Mouse (Mus musculus) mouse embryonic stem cell (cell line): ENCODE results near the gene Trp73.

ENCODE experiments used
- in situ Hi-C, 2 experiments: fragments of 300-500 bp; cut with MboI; formaldehyde crosslinking; loops; 1 replicate in 1 of 2; 3 replicates in 1 of 2; pipeline ENCODE4 v1.14.3; 2019 to 2020; ENCODE audit warnings: low sequenced_read_pairs in 2 of 2, low pct_unique_long_range_greater_than_20kb in 1 of 2, mixed read lengths in 1 of 2; ENCODE audit not compliant: unreplicated experiment in 1 of 2

Trp73 gene

DNA sequence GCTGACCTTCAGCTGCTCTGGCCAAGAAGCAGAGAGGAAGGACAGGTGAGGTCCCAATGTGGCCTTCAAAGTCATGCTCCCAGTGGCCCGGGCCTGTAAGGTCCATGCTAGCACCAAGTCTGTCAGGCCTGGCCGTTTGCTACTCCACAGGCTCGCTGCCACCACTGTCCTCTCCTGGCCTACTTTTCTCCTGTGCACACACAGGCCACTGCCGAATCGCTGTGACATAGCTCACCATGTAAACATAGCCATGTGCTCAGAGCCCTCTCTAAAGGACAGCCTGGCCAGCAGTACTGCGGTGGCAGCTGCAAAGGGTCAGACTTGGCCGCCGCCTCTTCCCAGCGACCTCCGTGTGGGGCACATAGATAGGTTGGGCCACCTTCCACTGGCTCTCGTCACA, 14.1 kb upstream of the Trp73 start:
- in situ Hi-C loops: no loop called here

DNA sequence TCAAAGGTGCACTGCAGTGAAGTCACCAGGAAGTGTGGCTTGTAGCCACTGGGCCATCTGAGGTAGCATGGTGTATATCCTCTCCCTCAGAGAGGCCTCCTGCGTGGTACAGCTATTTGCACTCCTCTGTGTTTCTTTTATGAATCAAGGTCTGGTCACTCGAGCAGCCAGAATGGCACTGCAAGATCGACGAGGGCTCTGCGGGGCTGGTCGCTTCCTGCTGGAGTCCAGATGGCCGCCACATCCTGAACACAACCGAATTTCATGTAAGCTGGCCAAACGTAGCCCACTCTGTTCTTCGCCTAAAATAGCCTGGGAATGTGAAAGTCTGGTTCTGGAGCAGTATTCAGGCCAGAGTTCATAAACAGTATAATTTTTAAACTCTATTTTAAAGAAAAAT, 6.3 kb upstream of the Trp73 start:
- in situ Hi-C loops: no loop called here

DNA sequence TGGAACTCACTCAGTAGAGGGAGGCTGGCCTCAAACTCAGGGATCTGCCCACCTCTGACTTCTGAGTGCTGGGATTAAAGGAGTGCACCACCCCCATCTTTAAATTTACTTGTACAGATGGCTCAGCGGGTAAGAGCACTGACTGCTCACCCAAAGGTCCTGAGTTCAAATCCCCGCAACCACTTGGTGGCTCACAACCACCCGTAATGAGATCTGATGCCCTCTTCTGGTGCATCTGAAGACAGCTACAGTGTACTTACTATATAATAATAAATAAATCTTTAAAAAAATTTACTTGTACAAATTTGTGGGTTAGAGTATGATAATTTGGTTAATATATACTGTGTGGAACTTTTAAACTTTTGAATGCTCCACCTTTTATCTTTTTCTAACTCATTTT, 4.7 kb upstream of the Trp73 start:
- in situ Hi-C loops: no loop called here

GRCm38 (mm10) chr4:154142211-154143040, 2.4 kb upstream of the Trp73 start, which contains the start of gene Wrap73:
Gene Wrap73 (plus strand): TSS chr4:154142372.
- in situ Hi-C loops: no loop called here

GRCm38 (mm10) chr4:154141009-154141867, 1.2 kb upstream of the Trp73 start:
- in situ Hi-C loops: no loop called here

DNA sequence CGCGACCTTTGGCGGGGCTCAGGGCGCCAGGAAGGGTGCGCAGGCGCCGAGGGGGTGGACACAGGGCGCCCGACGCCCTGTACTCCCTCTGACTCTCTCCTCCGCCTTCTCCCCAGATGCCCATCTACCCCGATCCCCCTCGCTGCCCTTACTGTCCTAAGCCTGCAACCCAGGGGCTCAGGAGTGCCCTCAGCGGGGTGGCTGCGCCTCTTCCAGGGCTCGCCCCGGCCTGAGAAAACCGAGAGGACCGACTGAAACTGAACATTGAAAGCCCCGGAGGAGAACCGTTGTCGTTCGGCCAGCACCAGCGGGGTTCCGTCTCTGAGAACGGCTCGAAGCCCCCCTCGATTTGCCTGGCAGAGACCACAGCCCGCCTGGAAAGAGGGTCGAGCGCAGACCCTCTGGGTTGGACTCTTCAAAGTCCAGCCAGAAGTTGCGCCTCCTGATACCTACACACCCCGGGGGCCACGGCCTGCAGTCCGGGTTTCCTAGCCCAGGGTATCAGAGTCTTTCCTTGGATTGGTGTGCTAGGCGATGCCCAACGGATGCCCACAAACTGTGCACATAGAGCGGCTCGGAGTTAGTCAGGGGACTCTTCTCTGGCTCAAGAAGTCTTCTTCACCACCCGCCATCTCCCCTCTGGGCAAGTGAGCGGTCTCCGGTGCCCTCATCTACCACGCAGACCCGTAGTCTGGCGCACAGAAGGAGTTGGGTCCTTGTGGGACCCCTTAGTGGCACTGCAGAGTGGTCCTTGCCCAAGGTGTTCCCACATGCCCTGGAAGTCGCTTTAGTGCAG, 403 bp upstream of the Trp73 start:
- in situ Hi-C loops: no loop called here

- in situ Hi-C loops: no loop called here
Measured at GRCm38 (mm10) chr4:154139671-154140181, 282 bp downstream of the Trp73 start.

DNA sequence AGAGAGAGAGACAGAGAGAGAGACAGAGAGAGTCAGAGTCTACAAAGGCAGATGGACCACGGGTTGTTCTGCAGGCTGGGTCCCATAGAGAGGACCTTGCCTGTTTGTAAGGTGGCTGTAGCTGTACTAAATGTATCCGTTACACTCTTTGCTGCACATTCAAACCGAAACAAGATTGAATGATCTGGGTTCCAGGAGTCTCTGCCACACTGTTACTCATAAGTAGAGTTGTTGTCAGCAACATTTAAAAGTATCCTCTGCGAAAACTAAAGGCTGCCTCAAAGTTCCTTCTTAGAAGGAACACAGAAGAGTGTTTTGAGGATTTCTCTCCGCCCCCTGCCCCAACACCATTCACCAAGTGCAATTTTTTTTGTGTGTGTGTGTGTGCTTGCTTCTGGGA, 2.9 kb downstream of the Trp73 start:
- in situ Hi-C loops: no loop called here

GRCm38 (mm10) chr4:154134803-154135202, 5.2 kb downstream of the Trp73 start:
- in situ Hi-C loops: no loop called here

GRCm38 (mm10) chr4:154131894-154132293, 8.1 kb downstream of the Trp73 start:
- in situ Hi-C loops: no loop called here

DNA sequence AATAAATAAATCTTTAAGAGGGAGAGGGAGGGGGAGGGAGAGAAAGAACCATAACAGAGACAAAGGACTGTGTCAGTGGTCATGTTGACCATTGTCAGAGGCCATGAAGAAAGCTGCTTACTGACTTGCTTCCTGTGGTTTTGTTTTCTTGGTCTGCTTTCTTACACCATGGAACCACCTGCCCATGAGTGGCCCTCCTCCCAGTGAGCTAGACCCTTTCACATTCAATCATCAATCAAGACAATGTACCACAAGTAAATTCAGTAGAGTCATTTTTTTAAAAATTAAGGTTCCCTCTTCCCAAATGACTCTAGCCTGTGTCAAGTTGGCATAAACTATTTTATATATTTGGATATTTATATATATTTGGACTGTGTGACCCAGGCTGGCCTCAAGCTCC, 10.1 kb downstream of the Trp73 start:
- in situ Hi-C loops: no loop called here

DNA sequence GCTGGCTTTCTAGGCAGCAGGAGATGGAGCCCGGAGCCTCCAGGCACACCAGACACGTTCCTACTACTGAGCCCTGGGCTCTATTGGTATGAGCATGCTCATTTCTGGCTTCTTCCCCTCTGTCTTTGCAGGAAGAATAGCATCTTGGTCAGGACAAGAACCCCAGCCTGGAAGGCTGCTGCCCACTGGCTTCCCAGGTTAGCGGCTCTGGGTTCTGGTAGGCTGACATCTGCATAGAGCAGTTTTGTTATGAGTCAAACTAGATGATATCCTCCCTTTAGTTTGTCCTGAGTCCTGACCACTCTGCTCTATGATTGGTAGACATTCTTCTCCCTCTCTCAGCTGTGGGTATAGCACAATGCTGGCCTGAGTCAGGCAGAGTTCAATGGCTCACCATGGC, 12.7 kb downstream of the Trp73 start:
- in situ Hi-C loops: no loop called here

DNA sequence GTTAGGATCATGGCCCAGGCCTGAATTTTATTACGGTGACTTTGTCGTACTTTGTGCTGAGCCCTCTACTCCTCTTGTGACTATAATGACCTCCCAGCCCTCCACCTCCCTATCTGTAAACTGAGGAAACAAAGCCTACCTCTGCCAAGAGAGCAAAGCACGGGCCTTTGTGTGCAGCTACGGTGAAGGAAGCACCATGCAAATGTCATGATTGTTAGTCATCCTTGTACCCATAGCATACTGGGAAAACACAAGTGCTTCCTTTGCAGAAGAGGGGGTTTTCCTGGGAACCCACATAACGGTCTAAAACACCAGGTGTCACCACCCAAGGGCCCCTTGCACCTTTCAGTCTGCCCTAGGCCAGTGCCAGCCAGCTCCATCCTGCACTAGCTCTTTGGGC, 14.8 kb downstream of the Trp73 start:
- in situ Hi-C loops: no loop called here

- in situ Hi-C loops: no loop called here
Measured at GRCm38 (mm10) chr4:154123553-154123952, 16.5 kb downstream of the Trp73 start.

GRCm38 (mm10) chr4:154122374-154122773, 17.6 kb downstream of the Trp73 start:
- in situ Hi-C loops: no loop called here

- in situ Hi-C loops: no loop called here
Measured at GRCm38 (mm10) chr4:154121800-154122199, 18.2 kb downstream of the Trp73 start.

GRCm38 (mm10) chr4:154119208-154119607, 20.8 kb downstream of the Trp73 start:
- in situ Hi-C loops: no loop called here

GRCm38 (mm10) chr4:154118782-154119181, 21.2 kb downstream of the Trp73 start:
- in situ Hi-C loops: no loop called here

DNA sequence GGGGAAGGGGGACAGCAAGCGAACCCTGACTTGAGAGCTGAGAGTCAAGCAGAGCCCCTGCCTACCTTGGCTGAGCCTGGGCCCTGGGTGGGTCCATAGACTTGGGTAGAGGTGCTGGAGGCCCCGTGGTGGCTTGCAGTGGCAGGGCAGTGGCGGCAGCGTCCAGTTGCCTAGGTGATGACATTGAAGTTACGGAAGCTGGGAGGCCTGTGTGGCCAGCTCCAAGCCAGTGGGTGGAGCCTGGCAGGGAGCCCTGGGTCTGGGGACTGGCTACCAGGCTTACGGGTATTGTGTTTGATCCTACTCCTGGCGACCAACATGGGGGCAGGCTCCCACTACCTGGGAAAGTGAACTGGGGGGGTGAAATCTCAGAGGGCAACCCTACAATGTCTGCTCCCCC, 23.6 kb downstream of the Trp73 start:
- in situ Hi-C loops: no loop called here
